Mouse (Mus musculus) ovary, adult 2 months (tissue): Measurements from ENCODE around the gene Rnf7. TPM values are rescaled to one million over a fixed set of nuclear protein-coding genes. Genes with fewer than 3 reads are reported as not detected.

Experiments
- polyA plus RNA-seq: library from polyadenylated mRNA; depleted of rRNA; stranded (reverse); fragments of >200 nt; gene quantifications from 2 replicates; pipeline ENCODE4 v1.2.3, GENCODE M21; 2012; rRNA removed

Gene Rnf7
- 130 and 204 TPM in 2 replicates for polyA plus RNA-seq

GRCm38 (mm10) chr9:96478071-96478888 lies at the start of gene Rnf7:
Gene Rnf7 (minus strand): TSS chr9:96478675.

GRCm38 (mm10) chr9:96524972-96525506 lies 46.6 kb upstream of the Rnf7 start, which contains the start of gene Gm28729:
Gene Gm28729 (minus strand): TSS chr9:96525264.

Other genes with a start within 250 kb of the Rnf7 start
- gene Atp1b3, start 114.2 kb downstream of the Rnf7 start, polyA plus RNA-seq, result 75.5 and 84.1 TPM in 2 replicates
- gene Gm28729, start 46.6 kb upstream of the Rnf7 start, polyA plus RNA-seq, result 1.6 and 2.0 TPM in 2 replicates
- gene Rasa2, start 152.9 kb upstream of the Rnf7 start, polyA plus RNA-seq, result 1.3 and 1.6 TPM in 2 replicates